Mouse (Mus musculus) megakaryocyte, adult 5-6 weeks (primary cell): ENCODE results near the gene Srgap2. TPM values are rescaled to one million over a fixed set of nuclear protein-coding genes. Genes with fewer than 3 reads are reported as not detected.

Experiments used
- ATAC-seq: 2 replicates; pipeline ENCODE4 v1.8.0; 2016; ENCODE audit warnings: mild to moderate bottlenecking, inconsistent platforms; ENCODE audit not compliant: poor library complexity, severe bottlenecking
- total RNA-seq, 2 experiments: library from RNA; stranded (forward) in 1 of 2; stranded (reverse) in 1 of 2; fragments of 153-499, 151-499 nt in 1 of 2; fragments of 221-1000, 200-1000 nt in 1 of 2; gene quantifications; 2 replicates each; pipeline versions ENCODE4 v1.2.3 to v1.2.4; 2015 to 2017

Gene Srgap2
- 57.5 and 67.8 TPM in 2 replicates for total RNA-seq (2015)
- 25.7 and 43.9 TPM in 2 replicates for total RNA-seq (2017)

- ATAC-seq: peak; percentile 71
Observed at GRCm38 (mm10) chr1:131527281-131528080, at the start of gene Srgap2, which contains the start of gene Fam72a. Gene Srgap2 (minus strand): TSS chr1:131527352. Gene Fam72a (plus strand): TSS chr1:131527903.

- peak; percentile 59; the same call in 1 of the 2 replicates for ATAC-seq
Observed at GRCm38 (mm10) chr1:131573721-131574120, 46.6 kb upstream of the Srgap2 start.

GRCm38 (mm10) chr1:131570391-131570790 lies 43.2 kb upstream of the Srgap2 start:
- ATAC-seq: no peak

- ATAC-seq: no peak
Observed at GRCm38 (mm10) chr1:131569721-131570120, 42.6 kb upstream of the Srgap2 start.

- ATAC-seq: 0 out of 2 replicates have a peak, but pooled peaks have one; percentile 30
Observed at GRCm38 (mm10) chr1:131566056-131566455, 38.9 kb upstream of the Srgap2 start.

- ATAC-seq: no peak
Observed at GRCm38 (mm10) chr1:131562081-131562480, 34.9 kb upstream of the Srgap2 start.

GRCm38 (mm10) chr1:131560500-131560899 lies 33.3 kb upstream of the Srgap2 start:
- peak; percentile 47 for ATAC-seq

GRCm38 (mm10) chr1:131555042-131555812 lies 28.1 kb upstream of the Srgap2 start:
- ATAC-seq: peak; percentile 100

- no peak for ATAC-seq
Observed at GRCm38 (mm10) chr1:131553428-131553827, 26.3 kb upstream of the Srgap2 start.

GRCm38 (mm10) chr1:131551956-131552355 lies 24.8 kb upstream of the Srgap2 start:
- no peak for ATAC-seq

- ATAC-seq: no peak
Observed at GRCm38 (mm10) chr1:131548494-131549365, 21.6 kb upstream of the Srgap2 start.

GRCm38 (mm10) chr1:131546798-131547690 lies 19.9 kb upstream of the Srgap2 start:
- no peak for ATAC-seq

GRCm38 (mm10) chr1:131543886-131544565 lies 16.9 kb upstream of the Srgap2 start:
- no peak for ATAC-seq

GRCm38 (mm10) chr1:131541903-131542302 lies 14.8 kb upstream of the Srgap2 start:
- no peak for ATAC-seq

- ATAC-seq: no peak
Observed at GRCm38 (mm10) chr1:131541431-131541830, 14.3 kb upstream of the Srgap2 start.

- ATAC-seq: no peak
Observed at GRCm38 (mm10) chr1:131540795-131541194, 13.6 kb upstream of the Srgap2 start.

GRCm38 (mm10) chr1:131539771-131540170 lies 12.6 kb upstream of the Srgap2 start:
- no peak for ATAC-seq

GRCm38 (mm10) chr1:131528561-131529166 lies 1.5 kb upstream of the Srgap2 start:
- ATAC-seq: no peak

GRCm38 (mm10) chr1:131528081-131528507 lies 942 bp upstream of the Srgap2 start:
- ATAC-seq: peak; percentile 8
